Mouse (Mus musculus) bone marrow, adult 2 months (tissue): ENCODE measurements at regions not wholly inside any gene's neighbourhood (a gene's known extent, or its start where the extent isn't known, plus 50 kb on each side); places are given as distances from the start of the nearest gene placed in this dataset.

Source experiments
- H3K27ac ChIP-seq: fragments of 200-500 bp; 2 replicates; pipeline ENCODE4 v1.5.1; 2012; ENCODE audit warnings: low read depth, mild to moderate bottlenecking, control low read depth, inconsistent platforms, low read length; ENCODE audit not compliant: control insufficient read depth, poor library complexity, insufficient read depth
- H3K4me1 ChIP-seq: fragments of 200-500 bp; 2 replicates; pipeline ENCODE4 v1.6.1; 2011; ENCODE audit warnings: low read length; ENCODE audit not compliant: control insufficient read depth, insufficient read depth
- H3K4me3 ChIP-seq: fragments of 200-500 bp; replicated peaks from 2 replicates; pipeline ENCODE3; 2011; ENCODE audit warnings: mild to moderate bottlenecking, low read depth, low read length, control low read depth; ENCODE audit not compliant: control insufficient read depth
- CTCF ChIP-seq: fragments of 200-500 bp; IDR thresholded peaks from 2 replicates; pipeline ENCODE4 v1.5.1; 2011; ENCODE audit warnings: low read length, control low read depth; ENCODE audit not compliant: control insufficient read depth, insufficient read depth
- POLR2A ChIP-seq: fragments of 200-500 bp; IDR thresholded peaks from 2 replicates; pipeline ENCODE4 v1.6.1; 2011; ENCODE audit warnings: low read depth, mild to moderate bottlenecking, control low read depth, low read length, borderline replicate concordance; ENCODE audit not compliant: control insufficient read depth
- WGBS: fragments of 180-500 bp; shearing (Covaris S2); methylation state at CpG from one replicate; pipeline ENCODE4 v1.1.7; 2018; 5-methylcytosine and 5-hydroxymethylcytosine counted together

DNA sequence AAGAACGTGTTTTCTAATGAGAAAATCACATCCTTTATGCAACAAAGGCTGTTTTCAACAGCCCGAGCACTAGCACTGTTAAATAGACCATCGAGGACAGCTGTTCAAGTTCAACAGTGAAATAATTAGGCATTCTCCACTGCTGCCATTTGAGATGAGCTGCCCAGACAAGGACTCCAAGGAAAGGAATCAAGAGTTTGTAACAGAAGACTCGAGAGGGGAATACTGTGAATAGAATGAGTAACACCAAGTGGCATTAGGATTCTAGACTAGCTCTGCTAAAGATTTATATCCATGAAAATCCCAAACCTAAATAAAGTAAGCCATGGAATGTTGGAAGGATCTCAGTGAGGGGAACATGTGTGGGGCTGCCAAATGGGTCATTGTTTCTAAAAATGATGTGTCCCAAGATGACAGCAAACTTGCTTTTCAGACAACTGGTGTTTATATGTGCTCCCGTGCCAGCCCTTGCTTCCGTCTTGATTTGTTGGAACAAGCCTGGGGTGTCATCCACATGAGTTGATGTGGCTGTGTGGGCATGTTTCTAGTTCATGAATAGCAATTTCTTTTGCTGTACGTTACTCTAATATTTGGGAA is 72.1 kb upstream of the Itga4 start:
- no peaks in the 10 kb centered on the region; the same call in 1 of the 2 replicates for H3K4me1 ChIP-seq
- no peak overlapping the region for H3K27ac ChIP-seq
- WGBS = 84% methylated on average over 7 of the region's 7 CpGs
- TF ChIP-seq CTCF = no peak
- no peak for TF ChIP-seq POLR2A
- H3K4me3 ChIP-seq = no peak overlapping the region

DNA sequence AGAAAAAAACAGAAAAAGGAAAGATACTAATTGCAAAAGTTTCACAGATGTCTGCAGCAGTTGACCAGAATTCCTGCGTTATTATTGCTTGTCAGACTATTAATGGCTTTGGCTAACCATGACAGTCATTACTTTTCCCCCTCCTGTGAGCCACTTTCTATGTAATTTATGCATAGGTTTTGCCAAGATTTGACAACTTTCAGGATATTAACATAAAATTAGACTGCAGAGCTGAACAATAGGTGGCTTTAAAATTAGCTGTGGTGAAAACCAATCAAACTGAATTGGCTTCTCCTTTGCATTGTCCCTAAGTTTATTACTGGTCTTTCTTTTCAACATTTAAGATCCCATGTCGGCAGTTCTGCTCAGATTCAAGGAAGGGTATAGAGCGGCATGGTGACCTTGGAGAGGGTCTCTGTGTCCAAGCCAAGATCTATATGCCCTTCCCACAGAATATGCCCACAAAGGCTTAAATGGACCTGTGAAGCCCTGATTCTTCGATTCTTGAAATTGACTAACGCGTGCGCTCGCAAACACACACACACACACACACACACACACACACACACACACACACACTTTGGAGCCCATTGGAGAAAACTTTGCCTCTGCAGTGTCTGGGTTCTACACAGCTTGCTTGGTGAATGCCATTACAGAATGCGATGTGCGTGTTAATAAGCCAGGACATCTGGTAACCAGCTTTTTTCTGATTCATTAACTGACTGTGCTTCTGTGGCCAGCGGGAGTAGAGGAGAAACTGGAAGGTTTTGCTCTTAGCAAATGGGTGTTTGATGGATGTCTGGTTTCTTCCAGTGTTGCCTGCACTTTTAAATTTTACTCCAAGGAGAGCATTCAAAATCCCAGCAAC is 69.8 kb upstream of the Itga4 start:
- 83% methylated on average over 11 of the region's 11 CpGs for WGBS
- TF ChIP-seq CTCF = no peak
- no peak for TF ChIP-seq POLR2A
- no peak overlapping the region for H3K27ac ChIP-seq
- no peaks in the 10 kb centered on the region; the same call in 1 of the 2 replicates for H3K4me1 ChIP-seq
- H3K4me3 ChIP-seq = no peak overlapping the region

DNA sequence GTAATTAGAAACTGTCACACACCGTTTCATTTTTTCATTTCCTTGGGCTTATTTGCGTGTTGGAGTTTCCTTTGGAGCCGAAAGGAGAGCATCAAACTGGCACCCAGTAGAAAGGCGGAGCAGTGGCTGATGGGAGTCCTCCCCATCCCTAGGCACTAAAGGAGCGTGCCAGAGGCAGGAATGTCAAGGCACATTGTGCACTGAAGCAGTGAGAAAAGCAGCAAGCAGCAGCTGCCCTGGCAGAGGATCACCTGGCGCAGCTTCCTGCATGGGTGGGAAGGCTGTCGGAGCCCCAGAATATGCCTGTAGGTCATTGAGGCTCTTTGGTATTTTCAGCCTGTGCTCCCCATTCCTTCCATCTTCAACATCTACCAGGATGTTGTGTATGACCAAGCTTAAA is 68.3 kb upstream of the Itga4 start:
- no peak overlapping the region for H3K27ac ChIP-seq

DNA sequence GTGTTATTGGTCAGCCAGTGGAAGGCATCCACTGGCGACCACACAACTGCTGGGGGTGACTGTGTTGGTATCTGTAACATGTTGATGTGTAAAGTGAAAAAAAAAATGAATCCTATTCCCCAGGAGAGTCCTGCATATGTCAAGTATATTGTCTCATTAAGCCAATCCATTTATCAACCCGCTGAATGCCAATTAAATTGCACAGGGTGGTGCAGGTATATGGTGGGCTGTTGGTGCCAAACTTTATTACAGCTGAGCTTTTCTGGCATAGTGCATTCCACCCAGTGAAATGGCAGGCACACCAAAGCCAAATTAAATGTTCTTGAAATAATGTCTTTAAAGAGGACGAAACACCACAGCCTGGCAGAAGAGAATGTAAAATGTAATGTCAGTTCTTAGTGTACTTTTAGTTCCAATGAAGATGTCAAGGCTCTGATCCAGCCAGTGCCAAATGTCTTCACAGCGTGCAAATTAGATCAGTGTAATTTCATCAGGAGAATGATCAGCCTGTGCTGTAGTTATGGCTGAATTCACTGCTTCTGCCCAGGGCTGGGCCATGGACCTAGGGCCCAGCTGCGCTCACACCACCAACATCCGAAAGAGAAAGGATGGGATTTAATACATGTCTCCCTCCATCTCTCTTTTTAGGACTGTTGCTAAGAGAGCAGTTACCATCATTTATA is 66.6 kb upstream of the Itga4 start:
- TF ChIP-seq CTCF (no peak), POLR2A (no peak)
- H3K4me1 ChIP-seq = no peaks in the 10 kb centered on the region; the same call in 1 of the 2 replicates

More for the DNA sequence above, 68.3 kb upstream of the Itga4 start:
- TF ChIP-seq POLR2A (no peak), CTCF (no peak)
- Histone ChIP-seq H3K4me3 (no peak overlapping the region), H3K4me1 (no peaks in the 10 kb centered on the region; the same call in 1 of the 2 replicates)
- 92% methylated on average over 7 of the region's 7 CpGs for WGBS

GRCm38 (mm10) chr2:79193851-79194250 is 61.4 kb upstream of the Itga4 start:
- TF ChIP-seq CTCF (no peak), POLR2A (no peak)
- 83% methylated on average over 1 of the region's 1 CpGs for WGBS
- Histone ChIP-seq H3K4me3 (no peak overlapping the region), H3K27ac (no peak overlapping the region), H3K4me1 (no peaks in the 10 kb centered on the region; the same call in 1 of the 2 replicates)

More for the DNA sequence above, 66.6 kb upstream of the Itga4 start:
- 83% methylated on average over 6 of the region's 6 CpGs for WGBS
- H3K27ac ChIP-seq = no peak overlapping the region
- H3K4me3 ChIP-seq = no peak overlapping the region

GRCm38 (mm10) chr2:79201677-79202076 is 53.5 kb upstream of the Itga4 start:
- no peak overlapping the region for H3K27ac ChIP-seq
- no peaks in the 10 kb centered on the region for H3K4me1 ChIP-seq
- TF ChIP-seq CTCF = no peak
- 37% methylated on average over 6 of the region's 6 CpGs for WGBS
- no peak overlapping the region for H3K4me3 ChIP-seq
